Mouse (Mus musculus) liver, embryonic 16.5 days (tissue): ENCODE data around the gene Ccm2l. TPM values are rescaled to one million over a fixed set of nuclear protein-coding genes. Genes with fewer than 3 reads are reported as not detected.
A peak's percentile ranks its signal among the peaks of the same experiment; 100 is the strongest.

Experiments used
- ATAC-seq: fragments of 200-750 bp; cut with Nextera tagmentation; 2 replicates; pipeline ENCODE4 v1.8.0; 2017; ENCODE audit warnings: low read depth, mild to moderate bottlenecking, moderate number of reproducible peaks, moderate library complexity
- H3K27ac ChIP-seq: fragments of 300-500 bp; sonication (generic); 2 replicates; pipeline ENCODE4 v1.5.1; 2014; ENCODE audit warnings: mild to moderate bottlenecking, low read length
- H3K27me3 ChIP-seq: fragments of 300-500 bp; sonication (generic); 2 replicates; pipeline ENCODE4 v1.6.1; 2014; ENCODE audit warnings: low read depth, low read length, mixed read lengths; ENCODE audit not compliant: control insufficient read depth, insufficient read depth
- H3K36me3 ChIP-seq: fragments of 300-500 bp; sonication (generic); 2 replicates; pipeline ENCODE4 v1.6.1; 2014; ENCODE audit warnings: mild to moderate bottlenecking; ENCODE audit not compliant: control insufficient read depth, insufficient read depth
- H3K4me1 ChIP-seq: fragments of 300-500 bp; sonication (generic); 2 replicates; pipeline ENCODE4 v1.6.1; 2014; ENCODE audit warnings: low read depth, low read length, mixed read lengths; ENCODE audit not compliant: control insufficient read depth
- H3K4me2 ChIP-seq: fragments of 300-500 bp; sonication (generic); 2 replicates; pipeline ENCODE4 v1.6.1; 2014; ENCODE audit warnings: low read depth, low read length, mixed read lengths
- H3K4me3 ChIP-seq: fragments of 300-500 bp; sonication (generic); 2 replicates; pipeline ENCODE4 v1.5.1; 2014; ENCODE audit warnings: low read depth, mild to moderate bottlenecking, low read length
- H3K9ac ChIP-seq: fragments of 300-500 bp; sonication (generic); 2 replicates; pipeline ENCODE4 v1.6.1; 2014; ENCODE audit warnings: low read depth, low read length
- H3K9me3 ChIP-seq: fragments of 300-500 bp; sonication (generic); replicated peaks from 2 replicates; pipeline ENCODE4 v1.6.1; 2016; ENCODE audit warnings: low read length; ENCODE audit not compliant: control insufficient read depth
- WGBS: fragments of 180-500 bp; shearing (Covaris S2); extraction: QIAGEN DNeasy Blood & Tissue Kit; methylation state at CpG from one replicate; pipeline ENCODE4 v1.1.7; 2014; ENCODE audit not compliant: insufficient replicate concordance; 5-methylcytosine and 5-hydroxymethylcytosine counted together
- polyA plus RNA-seq: library from polyadenylated mRNA; unstranded; fragments of >200 nt; fragmentation: Nextera tagmentation; extraction: Ambion mirVana; gene quantifications from 2 replicates; pipeline ENCODE4 v1.2.1, GENCODE M21; 2015

Ccm2l gene
- polyA plus RNA-seq, 1 experiment from 2014 or later, result 0.52 TPM

DNA sequence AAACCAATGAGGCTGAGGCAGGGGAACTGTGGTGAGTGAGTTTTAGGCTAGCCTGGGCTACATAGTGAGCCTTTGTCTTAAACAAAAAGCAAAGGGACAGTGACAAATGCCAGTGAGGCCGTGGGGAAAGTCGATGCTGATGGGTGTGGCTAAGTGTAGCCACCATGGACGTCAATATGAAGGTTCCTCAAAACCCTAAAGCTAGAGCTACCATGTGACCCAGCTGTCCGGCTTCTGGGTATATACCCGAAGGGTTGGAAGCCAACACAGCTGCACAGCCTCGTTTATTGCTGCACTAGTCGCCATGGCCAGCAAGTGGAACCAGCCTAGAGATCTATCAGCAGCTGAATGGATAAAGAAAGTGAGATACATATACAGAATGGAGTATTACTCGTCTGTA lies 54.4 kb downstream of the Ccm2l start:
- ATAC-seq, result no peak
- no peak overlapping the region for H3K4me3 ChIP-seq
- no peak overlapping the region for H3K4me2 ChIP-seq
- H3K9me3 ChIP-seq, result no peaks in the 10 kb centered on the region
- no peak overlapping the region for H3K9ac ChIP-seq
- no peak overlapping the region for H3K27ac ChIP-seq
- no peaks in the 10 kb centered on the region; the same call in none of the 2 replicates for H3K4me1 ChIP-seq
- H3K36me3 ChIP-seq, result no peaks in the 10 kb centered on the region
- 33% methylated on average over 8 of the region's 8 CpGs for WGBS
- H3K27me3 ChIP-seq, result no peaks in the 10 kb centered on the region

DNA sequence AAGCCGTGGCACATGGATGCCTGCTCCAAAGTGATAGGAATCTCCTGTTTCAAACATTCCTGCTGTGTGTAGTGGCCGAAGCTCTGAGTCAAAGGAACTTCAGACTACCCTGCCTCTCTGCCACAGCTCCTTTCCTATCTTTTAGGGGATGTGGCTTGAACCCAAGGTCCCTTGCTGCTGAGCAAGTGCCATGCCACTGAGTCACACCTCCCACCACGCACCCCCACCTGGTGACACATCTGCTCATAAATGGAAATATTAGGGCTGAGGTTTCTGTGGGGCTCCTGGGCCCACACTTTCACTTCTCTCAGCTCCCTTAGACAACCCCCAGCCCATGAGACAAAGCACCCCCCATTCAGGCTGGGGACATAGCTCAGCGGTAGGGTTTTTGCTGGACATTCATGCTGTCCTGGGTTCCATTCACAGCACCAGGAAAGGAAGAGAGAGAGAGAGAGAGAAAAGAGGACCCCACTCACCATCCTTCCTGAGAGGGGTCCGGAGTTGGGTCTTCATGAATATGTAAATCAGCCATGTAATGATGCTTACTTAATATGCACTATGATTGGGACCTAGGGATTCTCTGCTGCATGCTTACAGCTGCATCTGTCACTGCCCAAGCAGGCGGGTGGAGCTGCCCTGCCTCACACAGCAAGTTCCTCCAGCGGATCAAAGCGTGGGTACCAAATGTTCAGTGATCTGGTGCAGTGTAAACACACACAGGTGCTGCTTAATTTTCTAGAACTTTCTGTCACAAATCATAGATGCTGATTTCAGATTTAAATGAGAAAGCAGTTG lies 56.3 kb downstream of the Ccm2l start:
- Histone ChIP-seq H3K27me3 (no peaks in the 10 kb centered on the region), H3K4me3 (no peak overlapping the region), H3K4me2 (no peak overlapping the region), H3K4me1 (no peaks in the 10 kb centered on the region), H3K9me3 (no peaks in the 10 kb centered on the region), H3K27ac (no peak overlapping the region), H3K36me3 (no peaks in the 10 kb centered on the region), H3K9ac (no peak overlapping the region)
- 51% methylated on average over 8 of the region's 8 CpGs for WGBS
- ATAC-seq, result no peak

DNA sequence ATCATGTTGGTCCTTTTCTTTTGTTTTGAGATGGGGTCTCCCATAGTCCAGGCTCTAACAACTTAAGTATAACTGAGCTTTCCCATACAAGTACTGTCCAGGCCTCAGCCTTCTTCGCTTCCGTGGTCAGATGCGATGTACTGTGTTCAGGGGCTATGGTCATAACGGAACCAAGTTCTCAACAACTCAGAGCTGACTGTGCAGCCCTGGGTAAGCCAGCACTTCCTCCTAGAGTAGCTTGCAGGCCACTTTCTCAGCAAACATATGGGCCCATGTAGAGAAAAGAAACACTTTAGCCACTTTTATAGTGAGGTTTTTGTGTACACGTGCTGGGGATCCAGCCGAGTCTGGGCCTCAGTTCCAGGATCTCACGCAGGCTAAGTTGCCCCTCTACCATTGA lies 56.9 kb downstream of the Ccm2l start:
- Histone ChIP-seq H3K27ac (0 out of 2 replicates have a peak overlapping the region, but pooled peaks have one; percentile 1), H3K27me3 (no peaks in the 10 kb centered on the region), H3K36me3 (no peaks in the 10 kb centered on the region), H3K4me3 (no peak overlapping the region), H3K9me3 (no peaks in the 10 kb centered on the region), H3K9ac (no peak overlapping the region), H3K4me1 (no peaks in the 10 kb centered on the region), H3K4me2 (no peak overlapping the region)
- ATAC-seq, result no peak
- WGBS, result 57% methylated on average over 7 of the region's 7 CpGs

DNA sequence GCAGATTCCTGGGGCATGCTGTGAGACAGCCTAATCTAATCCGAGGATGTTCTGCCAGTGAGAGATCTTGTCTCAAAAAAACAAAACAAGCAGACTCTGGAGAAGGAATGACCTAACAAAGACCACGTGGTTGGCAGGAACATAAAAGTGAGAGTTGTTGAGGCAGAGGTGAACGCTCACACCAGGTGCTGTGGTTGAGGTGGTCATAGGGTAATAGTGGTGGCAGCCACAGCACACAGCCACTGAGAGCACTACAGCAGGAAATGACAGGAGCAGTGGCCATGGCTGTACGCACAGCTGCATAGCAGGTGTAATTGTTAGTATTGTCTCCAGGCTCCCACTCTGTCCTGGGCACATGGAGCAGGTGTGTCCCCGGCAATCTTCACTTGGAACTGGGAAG lies 60.1 kb downstream of the Ccm2l start:
- H3K4me2 ChIP-seq, result no peak overlapping the region
- no peaks in the 10 kb centered on the region for H3K36me3 ChIP-seq
- H3K27ac ChIP-seq, result no peak overlapping the region
- no peaks in the 10 kb centered on the region for H3K9me3 ChIP-seq
- H3K4me3 ChIP-seq, result no peak overlapping the region
- 30% methylated on average over 5 of the region's 5 CpGs for WGBS
- no peak for ATAC-seq
- no peaks in the 10 kb centered on the region for H3K4me1 ChIP-seq
- H3K27me3 ChIP-seq, result no peaks in the 10 kb centered on the region
- H3K9ac ChIP-seq, result no peak overlapping the region

DNA sequence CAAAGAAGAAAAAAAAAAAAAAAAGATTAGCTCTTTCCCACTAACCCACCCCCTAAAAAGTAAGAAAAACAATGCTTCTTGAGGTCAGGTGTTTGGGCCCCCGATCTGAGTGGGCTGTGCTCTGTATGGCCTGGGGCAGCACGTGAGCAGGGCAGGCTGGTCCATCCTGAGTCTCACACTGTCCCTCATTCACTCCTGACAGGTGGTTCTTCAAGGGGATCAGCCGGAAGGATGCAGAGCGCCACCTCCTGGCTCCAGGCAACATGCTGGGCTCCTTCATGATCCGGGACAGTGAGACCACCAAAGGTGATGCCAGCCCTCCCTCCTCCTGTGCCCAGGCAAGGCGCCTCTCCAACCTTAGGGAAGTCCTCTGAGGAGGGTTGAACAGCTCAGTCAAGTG lies 65.3 kb downstream of the Ccm2l start:
- no peaks in the 10 kb centered on the region for H3K27me3 ChIP-seq
- H3K27ac ChIP-seq, result no peak overlapping the region
- no peaks in the 10 kb centered on the region for H3K9me3 ChIP-seq
- no peaks in the 10 kb centered on the region for H3K4me1 ChIP-seq
- no peak overlapping the region for H3K4me2 ChIP-seq
- H3K36me3 ChIP-seq, result no peaks in the 10 kb centered on the region
- no peak for ATAC-seq
- WGBS, result 10% methylated on average over 6 of the region's 6 CpGs
- no peak overlapping the region for H3K9ac ChIP-seq
- H3K4me3 ChIP-seq, result no peak overlapping the region

Other genes with a start within 250 kb of the Ccm2l start
- 213 and 241 TPM in 2 replicates for gene Bcl2l1, start 234.2 kb upstream of the Ccm2l start, polyA plus RNA-seq
- 57.7 and 58.9 TPM in 2 replicates for gene Tpx2, start 218.0 kb upstream of the Ccm2l start, polyA plus RNA-seq
- gene Mylk2, start 154.6 kb upstream of the Ccm2l start, polyA plus RNA-seq, result 0.13 and 0.24 TPM in 2 replicates
- gene Foxs1, start 132.7 kb upstream of the Ccm2l start, polyA plus RNA-seq, result 0.21 and 0.35 TPM in 2 replicates
- not detected in 2 replicates for gene Dusp15, start 114.3 kb upstream of the Ccm2l start, polyA plus RNA-seq
- gene Ttll9, start 103.5 kb upstream of the Ccm2l start, polyA plus RNA-seq, result 0.09 and 0.13 TPM in 2 replicates
- 31.6 and 34.0 TPM in 2 replicates for gene Pdrg1, start 50.5 kb upstream of the Ccm2l start, polyA plus RNA-seq
- gene Xkr7, start 34.1 kb upstream of the Ccm2l start, polyA plus RNA-seq, result not detected in 2 replicates
- gene Hck, start 42.5 kb downstream of the Ccm2l start, polyA plus RNA-seq, result 10.1 and 11.7 TPM in 2 replicates
- gene Tm9sf4, start 95.3 kb downstream of the Ccm2l start, polyA plus RNA-seq, result 30.9 and 36.2 TPM in 2 replicates
- gene Tspyl3, start 159.5 kb downstream of the Ccm2l start, polyA plus RNA-seq, result 2.0 and 2.4 TPM in 2 replicates
- 13.9 and 16.7 TPM in 2 replicates for gene Plagl2, start 175.5 kb downstream of the Ccm2l start, polyA plus RNA-seq
- gene Pofut1, start 175.6 kb downstream of the Ccm2l start, polyA plus RNA-seq, result 2.8 and 3.0 TPM in 2 replicates
- 1.9 and 2.1 TPM in 2 replicates for gene Kif3b, start 225.5 kb downstream of the Ccm2l start, polyA plus RNA-seq